In the genomic region with DNA sequence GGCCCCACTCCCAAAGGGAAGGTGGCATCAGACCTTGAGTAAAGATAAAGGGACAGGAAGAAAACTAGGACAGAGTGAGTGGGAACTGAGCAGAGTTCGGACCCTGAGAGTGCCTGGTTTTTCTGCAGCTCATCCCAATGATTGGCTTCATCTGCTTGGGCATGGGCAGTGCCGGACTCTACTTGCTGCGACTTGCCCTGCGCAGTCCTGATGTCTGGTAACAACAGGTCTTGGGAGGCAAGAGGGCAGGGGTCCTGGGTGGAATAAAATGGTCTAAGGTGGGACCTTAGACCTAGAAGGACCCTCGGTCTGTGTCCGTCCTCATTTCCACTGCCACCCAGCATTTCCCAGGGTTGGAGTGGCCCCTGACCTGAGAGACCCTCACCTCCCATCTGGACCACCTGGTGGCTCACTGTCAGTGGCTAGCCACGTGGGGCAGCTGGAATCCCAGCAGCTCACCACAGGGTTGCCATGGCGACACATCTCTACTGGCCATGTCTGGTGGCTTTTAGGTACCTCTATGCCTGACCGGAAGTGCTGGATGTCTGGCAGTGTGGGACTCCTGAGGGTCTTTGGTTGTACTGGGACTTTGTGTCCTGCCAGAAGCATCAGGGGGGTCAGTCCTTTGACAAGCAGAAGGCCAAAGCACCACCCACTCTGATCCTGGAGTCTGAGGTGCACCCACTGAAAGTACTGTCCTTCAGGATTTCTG, we compare ENCODE assay signal across 11 mouse cellular contexts. TPM values are rescaled to one million over a fixed set of nuclear protein-coding genes. Genes with fewer than 3 reads are reported as not detected.
DNase-seq lines count a peak whose midpoint lies in the region; ATAC-seq and TF ChIP-seq lines count a peak whose summit lies in the region.
"Had no signal": no experiment of that assay in that cellular context is flagged by ENCODE, and none has a peak within 500 bp of the region (broad histone marks: within the 10 kb centered on the region; RNA-seq: fewer than 3 reads in every experiment).

No protein-coding gene starts in this region.

- DNase-seq in heart, postnatal 10 days: no peak
- DNase-seq in ES-E14 (ENCODE audit: low read depth, low spot score): no peak
- DNase-seq in heart, postnatal 0 days (ENCODE audit: low spot score): no peak
- no peak for DNase-seq in midbrain, embryonic 14.5 days
- DNase-seq in adrenal gland, postnatal 10 days: no peak
- no peak for DNase-seq in layer of hippocampus, adult 9-11 months
- DNase-seq in lung, postnatal 14 days: no peak
- DNase-seq: cerebellum, adult 11-12 months; right cerebral cortex, postnatal 25 days had no signal

- intact Hi-C loops in heart, postnatal 10 days (cut with DNase I): no loop called here

- TF ChIP-seq CTCF in heart, postnatal 0 days (IDR thresholded peaks at IDR 0.05; ENCODE audit: low read depth): no peak

- peak overlapping the region; percentile 34 for H3K4me3 ChIP-seq in heart, embryonic 15.5 days
- peak overlapping the region; percentile 6 to 47 for H3K4me3 ChIP-seq in ES-E14 (ENCODE audit: insufficient read depth in 1 of 2, low read depth in 1 of 2, low read length in 2 of 2, poor library complexity in 1 of 2, severe bottlenecking in 1 of 2)
- peak overlapping the region; percentile 28 for H3K4me3 ChIP-seq in heart, postnatal 0 days (ENCODE audit: low read depth, low read length)
- H3K4me3 ChIP-seq in midbrain, embryonic 14.5 days (replicated peaks; ENCODE audit: low read depth, low read length): no peak overlapping the region

- H3K9me3 ChIP-seq in heart, embryonic 15.5 days (replicated peaks): no peaks in the 10 kb centered on the region
- H3K9me3 ChIP-seq in ES-E14 (ENCODE audit: control insufficient read depth, insufficient read depth, low read depth, low read length): no peaks in the 10 kb centered on the region
- no peaks in the 10 kb centered on the region for H3K9me3 ChIP-seq in heart, postnatal 0 days (replicated peaks; ENCODE audit: control insufficient read depth, low read length)
- no peaks in the 10 kb centered on the region for H3K9me3 ChIP-seq in midbrain, embryonic 14.5 days (ENCODE audit: control insufficient read depth, low read length)

- H3K4me2 ChIP-seq in heart, embryonic 15.5 days: peak overlapping the region; percentile 55
- H3K4me2 ChIP-seq in heart, postnatal 0 days (ENCODE audit: low read depth, low read length): peak overlapping the region; percentile 48
- no peak overlapping the region; the same call in 1 of the 2 replicates for H3K4me2 ChIP-seq in midbrain, embryonic 14.5 days (ENCODE audit: low read length)

- peaks cover 66% of the 10 kb centered on the region for H3K4me1 ChIP-seq in heart, embryonic 15.5 days (replicated peaks)
- H3K4me1 ChIP-seq in ES-E14 (ENCODE audit: control insufficient read depth in 2 of 2, insufficient read depth in 2 of 2, low read length in 2 of 2, poor library complexity in 1 of 2): peaks cover 8 to 71% of the 10 kb centered on the region in 2 experiments
- peaks cover 32% of the 10 kb centered on the region for H3K4me1 ChIP-seq in heart, postnatal 0 days (ENCODE audit: control insufficient read depth, insufficient read depth)
- H3K4me1 ChIP-seq in midbrain, embryonic 14.5 days (ENCODE audit: control insufficient read depth, insufficient read depth, low read length): peaks cover 67% of the 10 kb centered on the region

- in situ Hi-C loops in ES-E14 (cut with MboI; ENCODE audit: low sequenced_read_pairs in 2 of 2, unreplicated experiment in 2 of 2): no loop called here

- 41% methylated on average over 9 of the region's 9 CpGs for WGBS in heart, embryonic 15.5 days
- WGBS in heart, postnatal 0 days: 43% methylated on average over 9 of the region's 9 CpGs
- 26% methylated on average over 9 of the region's 9 CpGs for WGBS in midbrain, embryonic 14.5 days

- H3K9ac ChIP-seq in heart, embryonic 15.5 days: no peak overlapping the region
- peak overlapping the region; percentile 4; the same call in 1 of the 2 replicates for H3K9ac ChIP-seq in ES-E14 (ENCODE audit: insufficient read depth, low read depth, low read length, poor library complexity, severe bottlenecking)
- H3K9ac ChIP-seq in heart, postnatal 0 days (replicated peaks; ENCODE audit: low read depth, low read length): 0 out of 2 replicates have a peak overlapping the region, but pooled peaks have one; percentile 17
- no peak overlapping the region for H3K9ac ChIP-seq in midbrain, embryonic 14.5 days (replicated peaks; ENCODE audit: low read length)

- peaks cover 22% of the 10 kb centered on the region for H3K36me3 ChIP-seq in heart, embryonic 15.5 days
- H3K36me3 ChIP-seq in ES-E14 (ENCODE audit: control insufficient read depth, insufficient read depth, low read length, poor library complexity, severe bottlenecking): peaks cover 36% of the 10 kb centered on the region
- peaks cover 27% of the 10 kb centered on the region for H3K36me3 ChIP-seq in heart, postnatal 0 days (replicated peaks; ENCODE audit: control insufficient read depth, insufficient read depth, low read length)
- peaks cover 6% of the 10 kb centered on the region; the same call in 1 of the 2 replicates for H3K36me3 ChIP-seq in midbrain, embryonic 14.5 days (ENCODE audit: control insufficient read depth, insufficient read depth, low read length)

- H3K27me3 ChIP-seq in heart, embryonic 15.5 days: peaks cover 47% of the 10 kb centered on the region
- peaks cover 37% of the 10 kb centered on the region for H3K27me3 ChIP-seq in heart, postnatal 0 days (ENCODE audit: control insufficient read depth, insufficient read depth, low read length)
- H3K27me3 ChIP-seq in midbrain, embryonic 14.5 days (ENCODE audit: control insufficient read depth, insufficient read depth, low read length): peaks cover 9% of the 10 kb centered on the region; the same call in 1 of the 2 replicates

- no peak for ATAC-seq in heart, embryonic 15.5 days (replicated peaks; ENCODE audit: insufficient number of reproducible peaks, insufficient read depth, low FRiP score, low read depth)
- no peak for ATAC-seq in heart, postnatal 0 days (ENCODE audit: insufficient read depth, low read depth)
- no peak for ATAC-seq in midbrain, embryonic 14.5 days (ENCODE audit: low FRiP score, low TSS enrichment)
- ATAC-seq: forebrain, embryonic 16.5 days had no signal

- peak overlapping the region; percentile 68 for H3K27ac ChIP-seq in heart, embryonic 15.5 days
- H3K27ac ChIP-seq in ES-E14 (ENCODE audit: insufficient read depth, low read depth, low read length, poor library complexity, severe bottlenecking): no peak overlapping the region
- peak overlapping the region; percentile 63 for H3K27ac ChIP-seq in heart, postnatal 0 days (ENCODE audit: low read depth)
- H3K27ac ChIP-seq in midbrain, embryonic 14.5 days (replicated peaks; ENCODE audit: low read depth, low read length): 0 out of 2 replicates have a peak overlapping the region, but pooled peaks have one; percentile 20

- TF ChIP-seq EP300 in heart, postnatal 0 days (IDR thresholded peaks at IDR 0.05; ENCODE audit: low read depth): no peak

TF ChIP-seq in ES-E14, 5 proteins besides CTCF, POLR2A, EP300 and RAD21:
- TF ChIP-seq HCFC1 (IDR thresholded peaks at IDR 0.05; ENCODE audit: borderline replicate concordance, insufficient read depth, low read length) (no peak), CHD2 (IDR thresholded peaks at IDR 0.05; ENCODE audit: low read depth, low read length) (no peak)

RNA-seq across cellular contexts. Expression of gene Ndufa4l2, which starts 0.7 kb away (rescaled TPM):
- 49.7 and 53.6 TPM in 2 replicates for polyA plus RNA-seq in heart, embryonic 15.5 days (2015; fragmentation: Nextera tagmentation; extraction: Ambion mirVana)
- 10 to 100 TPM; 44.5 to 54.0 TPM for total RNA-seq in heart, postnatal 10 days (2021)
- 5.8 and 22.6 TPM in 2 replicates for total RNA-seq in ES-E14 (2012; rRNA removed)
- total RNA-seq in heart, postnatal 0 days (2014; rRNA removed; ENCODE audit: low replicate concordance): 43.8 and 68.3 TPM in 2 replicates
- 46.4 and 47.6 TPM in 2 replicates for polyA plus RNA-seq in heart, postnatal 0 days (2015; fragmentation: Nextera tagmentation; extraction: Ambion mirVana)
- 14.2 and 18.6 TPM in 2 replicates for polyA plus RNA-seq in midbrain, embryonic 14.5 days (2014; fragmentation: Nextera tagmentation; extraction: Ambion mirVana)
- total RNA-seq in adrenal gland, postnatal 10 days (2021): 10 to 100 TPM; 49.3 to 56.4 TPM

RNA-seq across cellular contexts. Expression of gene Shmt2, which starts 6.8 kb away (rescaled TPM):
- 89.8 and 106 TPM in 2 replicates for polyA plus RNA-seq in heart, embryonic 15.5 days (2015; fragmentation: Nextera tagmentation; extraction: Ambion mirVana)
- 10 to 100 TPM; 41.3 to 41.7 TPM for total RNA-seq in heart, postnatal 10 days (2021)
- 169 and 266 TPM in 2 replicates for total RNA-seq in ES-E14 (2012; rRNA removed)
- total RNA-seq in heart, postnatal 0 days (2014; rRNA removed; ENCODE audit: low replicate concordance): 109 and 161 TPM in 2 replicates
- polyA plus RNA-seq in heart, postnatal 0 days (2015; fragmentation: Nextera tagmentation; extraction: Ambion mirVana): 47.9 and 51.5 TPM in 2 replicates
- 48.9 and 50.7 TPM in 2 replicates for polyA plus RNA-seq in midbrain, embryonic 14.5 days (2014; fragmentation: Nextera tagmentation; extraction: Ambion mirVana)
- total RNA-seq in adrenal gland, postnatal 10 days (2021): 10 to 100 TPM; 56.1 to 57.7 TPM

RNA-seq across cellular contexts. Expression of gene Stac3, which starts 13.9 kb away (rescaled TPM):
- polyA plus RNA-seq in heart, embryonic 15.5 days (2015; fragmentation: Nextera tagmentation; extraction: Ambion mirVana): 0.62 and 1.1 TPM in 2 replicates
- 1 to 10 TPM; 1.1 to 1.7 TPM for total RNA-seq in heart, postnatal 10 days (2021)
- total RNA-seq in ES-E14 (2012; rRNA removed): 1.1 and 2.4 TPM in 2 replicates
- total RNA-seq in heart, postnatal 0 days (2014; rRNA removed; ENCODE audit: low replicate concordance): 0.08 TPM in 1 of 2 replicates, not detected in the other
- polyA plus RNA-seq in heart, postnatal 0 days (2015; fragmentation: Nextera tagmentation; extraction: Ambion mirVana): 0.30 TPM in 1 of 2 replicates, not detected in the other
- polyA plus RNA-seq in midbrain, embryonic 14.5 days (2014; fragmentation: Nextera tagmentation; extraction: Ambion mirVana): 0.32 and 1.0 TPM in 2 replicates
- 10 to 100 TPM in 1 of 2 experiments, 1 to 10 TPM in 1; 5.2 to 16.9 TPM for total RNA-seq in adrenal gland, postnatal 10 days (2021)

RNA-seq across cellular contexts. Expression of gene Nxph4, which starts 18.9 kb away (rescaled TPM):
- polyA plus RNA-seq in heart, embryonic 15.5 days (2015; fragmentation: Nextera tagmentation; extraction: Ambion mirVana): 1.2 and 2.9 TPM in 2 replicates
- 1 to 10 TPM; 1.3 to 1.8 TPM for total RNA-seq in heart, postnatal 10 days (2021)
- 0.76 and 1.6 TPM in 2 replicates for total RNA-seq in ES-E14 (2012; rRNA removed)
- not detected in 2 replicates for total RNA-seq in heart, postnatal 0 days (2014; rRNA removed; ENCODE audit: low replicate concordance)
- polyA plus RNA-seq in heart, postnatal 0 days (2015; fragmentation: Nextera tagmentation; extraction: Ambion mirVana): 0.41 and 0.49 TPM in 2 replicates
- 106 and 134 TPM in 2 replicates for polyA plus RNA-seq in midbrain, embryonic 14.5 days (2014; fragmentation: Nextera tagmentation; extraction: Ambion mirVana)
- 1 to 10 TPM; 5.3 TPM for total RNA-seq in adrenal gland, postnatal 10 days (2021)

Comparison
In these comparisons a context has a peak if more than half of its experiments do, and no peak if none do; other contexts are left out.
1. H3K9ac ChIP-seq: peak in ES-E14 (single experiment) and heart, postnatal 0 days (single experiment); none in heart, embryonic 15.5 days (single experiment) and midbrain, embryonic 14.5 days (single experiment).